Mouse (Mus musculus): ENCODE measurements at regions not wholly inside any gene's neighbourhood (a gene's known extent, or its start where the extent isn't known, plus 50 kb on each side); places are given as distances from the start of the nearest gene placed in this dataset.

- ATAC-seq (ENCODE audit: low FRiP score, low read depth): peak; percentile 23; the same call in 1 of the 2 replicates
- H3K4me3 ChIP-seq: no peak overlapping the region
- no peak overlapping the region for H3K9ac ChIP-seq
- WGBS: 92% methylated on average over 5 of the region's 5 CpGs
- H3K9me3 ChIP-seq: no peaks in the 10 kb centered on the region
- H3K4me1 ChIP-seq (replicated peaks): peaks cover 3% of the 10 kb centered on the region; the same call in 1 of the 2 replicates
- H3K4me2 ChIP-seq: no peak overlapping the region
- no peaks in the 10 kb centered on the region for H3K27me3 ChIP-seq
- H3K36me3 ChIP-seq: no peaks in the 10 kb centered on the region
- H3K27ac ChIP-seq (replicated peaks): no peak overlapping the region
These were observed 370.5 kb upstream of the Slc7a11 start for GRCm38 (mm10) chr3:50813760-50814400.

- H3K27ac ChIP-seq (replicated peaks): no peak overlapping the region
- peaks cover 3% of the 10 kb centered on the region; the same call in 1 of the 2 replicates for H3K4me1 ChIP-seq (replicated peaks)
- 84% methylated on average over 10 of the region's 10 CpGs for WGBS
- no peak overlapping the region for H3K4me3 ChIP-seq
- ATAC-seq (ENCODE audit: low FRiP score, low read depth): no peak
- H3K9me3 ChIP-seq: no peaks in the 10 kb centered on the region
- H3K4me2 ChIP-seq: no peak overlapping the region
- H3K36me3 ChIP-seq: no peaks in the 10 kb centered on the region
- H3K27me3 ChIP-seq: no peaks in the 10 kb centered on the region
- H3K9ac ChIP-seq: no peak overlapping the region
These were observed 372.3 kb upstream of the Slc7a11 start for GRCm38 (mm10) chr3:50815716-50816115.

DNA sequence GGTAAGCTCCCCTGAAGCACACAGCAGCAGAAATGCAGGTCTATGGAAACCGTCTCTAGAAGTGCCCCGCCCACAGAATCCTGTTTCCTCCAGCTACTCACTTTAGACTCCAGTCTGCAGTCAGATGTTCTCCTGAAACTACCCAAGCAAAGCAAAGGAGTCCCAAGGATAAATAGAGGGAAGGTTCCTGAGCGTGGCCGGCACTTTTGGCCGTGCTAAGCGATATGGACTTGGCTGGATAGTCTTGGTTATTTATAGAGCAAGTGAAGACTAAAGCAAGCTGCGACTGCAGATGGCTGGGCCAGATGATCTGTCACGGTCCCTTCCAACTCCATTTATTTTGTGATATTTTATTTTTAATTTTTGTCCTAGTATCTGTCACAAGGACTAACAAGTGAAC, 373.1 kb upstream of the Slc7a11 start:
- no peak overlapping the region for H3K9ac ChIP-seq
- 77% methylated on average over 8 of the region's 8 CpGs for WGBS
- ATAC-seq (ENCODE audit: low FRiP score, low read depth): no peak

DNA sequence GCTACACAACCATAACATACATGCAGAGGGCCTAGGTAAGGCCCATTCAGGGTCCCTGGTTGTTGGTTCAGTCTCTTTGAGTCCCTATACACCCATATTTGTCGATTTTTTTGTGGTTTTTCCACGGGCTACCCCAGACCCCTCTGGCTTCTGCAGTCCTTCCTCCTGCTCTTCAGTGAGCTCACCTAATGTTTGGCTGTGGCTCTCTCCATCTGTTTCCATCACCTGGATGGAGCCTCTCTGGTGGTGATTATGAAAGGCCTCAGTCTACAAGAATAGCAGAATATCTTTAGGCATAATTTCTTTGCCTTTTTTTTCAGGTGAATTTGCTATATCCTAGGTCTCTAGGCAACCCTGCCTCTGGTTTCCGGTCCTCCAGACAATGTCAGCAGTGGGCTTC, 373.9 kb upstream of the Slc7a11 start:
- H3K27ac ChIP-seq (replicated peaks): no peak overlapping the region
- no peak overlapping the region for H3K9ac ChIP-seq
- no peaks in the 10 kb centered on the region for H3K27me3 ChIP-seq
- no peaks in the 10 kb centered on the region for H3K36me3 ChIP-seq
- no peak overlapping the region for H3K4me2 ChIP-seq
- peaks cover 3% of the 10 kb centered on the region; the same call in 1 of the 2 replicates for H3K4me1 ChIP-seq (replicated peaks)
- 82% methylated on average over 3 of the region's 3 CpGs for WGBS
- H3K4me3 ChIP-seq: no peak overlapping the region
- ATAC-seq (ENCODE audit: low FRiP score, low read depth): no peak
- no peaks in the 10 kb centered on the region for H3K9me3 ChIP-seq

More for the DNA sequence above, 373.1 kb upstream of the Slc7a11 start:
- no peaks in the 10 kb centered on the region for H3K27me3 ChIP-seq
- no peaks in the 10 kb centered on the region for H3K9me3 ChIP-seq
- peaks cover 3% of the 10 kb centered on the region; the same call in 1 of the 2 replicates for H3K4me1 ChIP-seq (replicated peaks)
- no peaks in the 10 kb centered on the region for H3K36me3 ChIP-seq
- H3K4me2 ChIP-seq: no peak overlapping the region
- no peak overlapping the region for H3K4me3 ChIP-seq
- H3K27ac ChIP-seq (replicated peaks): no peak overlapping the region

GRCm38 (mm10) chr3:50820776-50821175, 377.4 kb upstream of the Slc7a11 start:
- Histone ChIP-seq H3K9ac (no peak overlapping the region), H3K4me3 (no peak overlapping the region), H3K27me3 (no peaks in the 10 kb centered on the region), H3K27ac (replicated peaks) (no peak overlapping the region), H3K9me3 (no peaks in the 10 kb centered on the region), H3K4me1 (replicated peaks) (peaks cover 7% of the 10 kb centered on the region; the same call in 1 of the 2 replicates), H3K36me3 (no peaks in the 10 kb centered on the region), H3K4me2 (no peak overlapping the region)
- WGBS: 70% methylated on average over 1 of the region's 1 CpGs
- no peak for ATAC-seq (ENCODE audit: low FRiP score, low read depth)

GRCm38 (mm10) chr3:50825534-50826423, 382.4 kb upstream of the Slc7a11 start:
- Histone ChIP-seq H3K36me3 (no peaks in the 10 kb centered on the region), H3K9ac (no peak overlapping the region), H3K27ac (replicated peaks) (peak overlapping the region; percentile 20; the same call in 1 of the 2 replicates), H3K4me3 (no peak overlapping the region), H3K4me1 (replicated peaks) (0 out of 2 replicates have a peak, but pooled peaks cover 7% of the 10 kb centered on the region), H3K9me3 (no peaks in the 10 kb centered on the region), H3K4me2 (no peak overlapping the region), H3K27me3 (no peaks in the 10 kb centered on the region)
- no peak for ATAC-seq (ENCODE audit: low FRiP score, low read depth)
- WGBS: 63% methylated on average over 5 of the region's 5 CpGs

DNA sequence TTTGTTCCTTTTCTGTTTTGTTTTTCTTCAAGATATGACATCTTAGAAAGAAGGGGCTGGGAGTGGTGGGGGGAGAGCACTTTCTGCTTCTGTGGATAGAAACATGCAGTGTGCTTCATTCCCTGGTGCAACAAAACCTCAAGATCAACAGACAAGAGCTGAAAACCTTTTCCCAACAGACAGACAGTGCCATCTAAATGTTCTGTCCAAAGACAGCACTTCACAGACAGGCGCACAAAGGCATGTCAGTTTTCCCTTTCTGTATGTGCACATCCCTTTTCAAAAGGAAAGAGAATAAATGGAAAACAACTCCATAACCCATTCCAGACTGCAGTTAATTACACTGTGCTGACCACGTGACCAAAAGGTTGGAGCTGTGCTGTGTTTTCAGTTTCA, 383.0 kb upstream of the Slc7a11 start:
- no peaks in the 10 kb centered on the region for H3K27me3 ChIP-seq
- no peaks in the 10 kb centered on the region for H3K9me3 ChIP-seq
- H3K4me1 ChIP-seq (replicated peaks): 0 out of 2 replicates have a peak, but pooled peaks cover 7% of the 10 kb centered on the region
- no peak overlapping the region for H3K9ac ChIP-seq
- H3K4me2 ChIP-seq: no peak overlapping the region
- WGBS: 57% methylated on average over 2 of the region's 2 CpGs
- ATAC-seq (ENCODE audit: low FRiP score, low read depth): no peak
- H3K36me3 ChIP-seq: no peaks in the 10 kb centered on the region
- H3K4me3 ChIP-seq: no peak overlapping the region
- no peak overlapping the region for H3K27ac ChIP-seq (replicated peaks)

- H3K27me3 ChIP-seq: no peaks in the 10 kb centered on the region
- H3K27ac ChIP-seq (replicated peaks): no peak overlapping the region
- H3K9me3 ChIP-seq: no peaks in the 10 kb centered on the region
- no peaks in the 10 kb centered on the region for H3K36me3 ChIP-seq
- 0 out of 2 replicates have a peak, but pooled peaks cover 7% of the 10 kb centered on the region for H3K4me1 ChIP-seq (replicated peaks)
- no peak for ATAC-seq (ENCODE audit: low FRiP score, low read depth)
- no peak overlapping the region for H3K4me2 ChIP-seq
- H3K4me3 ChIP-seq: no peak overlapping the region
- 94% methylated on average over 3 of the region's 3 CpGs for WGBS
- H3K9ac ChIP-seq: no peak overlapping the region
These were observed 385.8 kb upstream of the Slc7a11 start for GRCm38 (mm10) chr3:50829211-50829610.

- no peaks in the 10 kb centered on the region for H3K9me3 ChIP-seq
- no peaks in the 10 kb centered on the region for H3K27me3 ChIP-seq
- H3K9ac ChIP-seq: no peak overlapping the region
- no peak overlapping the region for H3K4me3 ChIP-seq
- no peak overlapping the region for H3K4me2 ChIP-seq
- H3K4me1 ChIP-seq (replicated peaks): 0 out of 2 replicates have a peak, but pooled peaks cover 6% of the 10 kb centered on the region
- no peak overlapping the region for H3K27ac ChIP-seq (replicated peaks)
- no peaks in the 10 kb centered on the region for H3K36me3 ChIP-seq
- no peak for ATAC-seq (ENCODE audit: low FRiP score, low read depth)
- WGBS: 81% methylated on average over 6 of the region's 6 CpGs
These were observed 387.0 kb upstream of the Slc7a11 start for GRCm38 (mm10) chr3:50830446-50830845.

- 0 out of 2 replicates have a peak, but pooled peaks cover 1% of the 10 kb centered on the region for H3K4me1 ChIP-seq (replicated peaks)
- no peak overlapping the region for H3K27ac ChIP-seq (replicated peaks)
- H3K9ac ChIP-seq: no peak overlapping the region
- H3K36me3 ChIP-seq: no peaks in the 10 kb centered on the region
- H3K9me3 ChIP-seq: no peaks in the 10 kb centered on the region
- no peak overlapping the region for H3K4me3 ChIP-seq
- 77% methylated on average over 9 of the region's 9 CpGs for WGBS
- no peaks in the 10 kb centered on the region for H3K27me3 ChIP-seq
- no peak overlapping the region for H3K4me2 ChIP-seq
- ATAC-seq (ENCODE audit: low FRiP score, low read depth): no peak
These were observed 387.5 kb upstream of the Slc7a11 start for GRCm38 (mm10) chr3:50830926-50831325.

DNA sequence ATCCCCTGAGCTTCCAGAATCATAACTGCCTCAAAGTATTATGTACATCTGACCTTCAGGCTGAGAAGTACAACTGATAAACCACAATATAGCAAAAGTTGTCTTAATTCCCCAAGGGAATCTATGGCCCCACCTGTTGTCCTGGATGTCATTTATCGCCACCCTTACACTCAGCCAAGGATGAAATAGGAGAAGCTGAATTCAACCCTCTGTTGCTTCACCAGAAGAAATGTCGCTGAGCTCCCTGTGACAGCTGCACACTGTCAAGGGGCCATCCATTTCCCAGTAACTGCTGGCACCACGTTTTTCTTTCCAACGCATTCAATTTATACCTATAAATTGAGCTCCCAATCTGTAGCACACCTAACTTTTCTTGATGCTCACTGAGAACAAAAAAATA, 382.0 kb upstream of the Noct start:
- Histone ChIP-seq H3K4me1 (replicated peaks) (peaks cover 6% of the 10 kb centered on the region; the same call in 1 of the 2 replicates), H3K27ac (replicated peaks) (no peak overlapping the region), H3K4me2 (no peak overlapping the region), H3K36me3 (no peaks in the 10 kb centered on the region), H3K9ac (no peak overlapping the region), H3K9me3 (no peaks in the 10 kb centered on the region), H3K4me3 (no peak overlapping the region), H3K27me3 (no peaks in the 10 kb centered on the region)
- no peak for ATAC-seq (ENCODE audit: low FRiP score, low read depth)
- WGBS: 71% methylated on average over 4 of the region's 4 CpGs

DNA sequence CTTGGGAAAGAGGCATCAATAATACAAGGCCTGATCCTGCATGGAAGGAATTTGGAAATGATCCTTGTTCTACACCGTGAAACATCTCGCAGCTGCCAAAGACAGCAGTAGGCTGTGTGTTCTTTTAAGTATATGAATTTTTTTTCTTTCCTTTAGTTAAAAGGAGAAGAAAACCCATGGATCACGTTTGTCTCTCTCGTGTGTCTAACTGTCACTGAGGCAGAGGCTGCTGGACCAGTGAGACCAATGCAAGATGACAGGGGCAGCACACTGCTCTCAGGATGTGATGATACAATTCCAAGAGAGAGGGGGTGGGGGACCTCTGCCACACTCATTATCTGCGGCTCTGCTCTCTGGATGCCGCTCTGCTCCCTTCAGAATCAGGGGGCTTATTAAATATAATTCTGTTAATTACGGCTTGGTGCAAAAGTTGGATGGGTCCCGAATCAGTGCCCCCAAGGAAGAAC, 379.4 kb upstream of the Noct start:
- no peaks in the 10 kb centered on the region for H3K9me3 ChIP-seq
- H3K4me2 ChIP-seq: no peak overlapping the region
- 0 out of 2 replicates have a peak overlapping the region, but pooled peaks have one; percentile 1 for H3K27ac ChIP-seq (replicated peaks)
- H3K4me3 ChIP-seq: no peak overlapping the region
- WGBS: 53% methylated on average over 8 of the region's 8 CpGs
- no peak overlapping the region for H3K9ac ChIP-seq
- peak; percentile 61; the same call in 1 of the 2 replicates for ATAC-seq (ENCODE audit: low FRiP score, low read depth)
- peaks cover 6% of the 10 kb centered on the region; the same call in 1 of the 2 replicates for H3K4me1 ChIP-seq (replicated peaks)
- no peaks in the 10 kb centered on the region for H3K36me3 ChIP-seq
- no peaks in the 10 kb centered on the region for H3K27me3 ChIP-seq
